Mouse (Mus musculus) neutrophil, adult 5-6 weeks (primary cell): ENCODE measurements around the gene Olfr17. TPM values are rescaled to one million over a fixed set of nuclear protein-coding genes. Genes with fewer than 3 reads are reported as not detected.
"Not testable (repeated sequence)": the region's sequence is repeated elsewhere in the genome, so short reads cannot be mapped to it uniquely, and the experiment has no call there.

Experiments used
- ATAC-seq: fragments of 151-379, 151-347 bp; 2 replicates; pipeline ENCODE4 v1.8.0; 2017; ENCODE audit warnings: mild to moderate bottlenecking, moderate TSS enrichment; ENCODE audit not compliant: insufficient number of reproducible peaks, poor library complexity, low FRiP score, severe bottlenecking; ENCODE audit errors: extremely low read depth
- total RNA-seq: library from RNA; stranded (forward); fragments of 200-1000 nt; gene quantifications from 2 replicates; pipeline ENCODE4 v1.2.3, GENCODE M21; 2017

Gene Olfr17
- total RNA-seq = not detected in 2 replicates

- ATAC-seq = no peak
Observed at GRCm38 (mm10) chr7:107092920-107093319, at the start of gene Olfr17. TSS of gene Olfr17 (plus strand) at chr7:107093220.

DNA sequence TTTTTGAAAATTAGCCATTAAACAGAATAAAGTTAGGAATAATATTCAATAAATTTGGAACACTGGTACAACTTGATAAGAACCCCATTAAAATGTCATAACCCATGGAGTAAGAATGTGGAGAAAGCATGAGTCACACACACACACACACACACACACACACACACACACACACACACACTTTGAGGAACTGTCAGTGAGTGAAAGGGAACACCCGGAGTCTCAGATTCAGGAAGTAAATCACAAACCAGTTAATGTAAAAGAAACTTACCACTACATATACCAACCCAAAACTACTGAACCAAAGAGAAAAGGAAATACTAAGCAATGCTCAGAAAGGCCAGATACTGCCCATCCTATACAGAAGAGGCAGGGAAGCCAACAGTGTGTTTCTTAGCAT is 48.6 kb upstream of the Olfr17 start:
- ATAC-seq = no peak

DNA sequence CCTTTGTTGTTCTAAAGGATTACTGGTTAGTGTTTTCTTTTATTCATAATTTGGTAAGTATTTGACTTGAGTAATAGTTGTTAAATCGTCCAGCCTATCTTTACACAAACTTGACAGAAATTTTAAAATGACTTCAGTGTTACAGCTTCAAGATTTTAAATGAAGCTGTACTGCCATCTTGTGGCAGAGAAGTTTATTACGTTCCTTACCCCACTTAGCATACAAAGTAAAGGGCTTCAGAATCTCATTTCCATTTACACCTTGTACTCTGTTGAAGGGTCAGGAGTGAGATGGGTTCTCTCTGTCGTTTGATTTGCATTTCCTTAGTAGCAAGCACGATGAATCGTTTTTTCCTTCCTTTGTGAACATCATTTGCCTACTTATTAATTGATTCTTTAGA is 47.2 kb upstream of the Olfr17 start:
- peak; percentile 64; the same call in 1 of the 2 replicates for ATAC-seq

DNA sequence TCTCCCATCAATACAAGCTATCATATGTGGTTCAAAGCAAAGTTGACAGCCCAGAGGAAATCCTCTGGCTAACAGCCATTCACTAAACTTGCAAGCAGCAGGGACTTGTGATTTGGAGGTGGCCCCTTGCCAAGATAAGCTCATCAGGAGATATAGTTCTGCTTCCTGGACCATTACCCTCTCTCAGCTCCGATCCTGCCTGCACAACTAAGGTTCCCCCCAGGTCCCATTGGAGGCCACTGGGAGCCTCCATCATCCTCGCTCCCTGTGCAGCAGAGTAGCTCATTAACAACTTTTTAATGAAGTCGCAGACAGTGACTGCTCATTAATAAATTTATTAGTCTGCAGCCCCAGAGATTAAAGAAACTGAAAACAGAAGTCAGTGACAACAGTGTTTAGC is 45.4 kb upstream of the Olfr17 start:
- ATAC-seq = no peak

DNA sequence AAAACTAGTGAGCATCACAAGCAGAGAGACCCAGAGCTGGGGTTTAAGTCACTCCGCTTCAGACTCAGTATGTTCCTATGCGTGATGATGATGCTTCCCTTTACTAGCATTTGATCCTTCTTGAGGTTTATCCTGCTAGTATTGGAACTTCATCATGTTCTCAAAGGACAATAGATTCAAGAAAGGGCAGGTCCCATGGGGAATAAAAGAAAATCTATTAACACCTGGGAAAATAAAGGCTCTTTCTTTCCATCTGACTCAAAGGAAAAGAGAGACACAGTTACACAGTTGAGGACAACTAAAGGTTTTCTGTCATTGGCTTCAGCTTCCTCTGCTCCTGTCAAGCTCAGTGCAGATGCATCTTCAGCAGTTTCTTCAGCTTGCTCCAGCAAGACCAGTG is 22.3 kb upstream of the Olfr17 start, which contains the start of gene Olfr714:
Olfr714 (plus strand) TSS at position 301 of the 400 bp plus-strand sequence.
- no peak for ATAC-seq

- ATAC-seq = not testable (repeated sequence)
Observed at GRCm38 (mm10) chr7:107110269-107110668, 17.2 kb downstream of the Olfr17 start, which contains the start of gene Olfr715b. TSS of gene Olfr715b (minus strand) at chr7:107110369.

GRCm38 (mm10) chr7:107130983-107131382 is 38.0 kb downstream of the Olfr17 start, which contains the start of gene Olfr715:
TSS of gene Olfr715 (minus strand) at chr7:107131083.
- ATAC-seq = not testable (repeated sequence)

DNA sequence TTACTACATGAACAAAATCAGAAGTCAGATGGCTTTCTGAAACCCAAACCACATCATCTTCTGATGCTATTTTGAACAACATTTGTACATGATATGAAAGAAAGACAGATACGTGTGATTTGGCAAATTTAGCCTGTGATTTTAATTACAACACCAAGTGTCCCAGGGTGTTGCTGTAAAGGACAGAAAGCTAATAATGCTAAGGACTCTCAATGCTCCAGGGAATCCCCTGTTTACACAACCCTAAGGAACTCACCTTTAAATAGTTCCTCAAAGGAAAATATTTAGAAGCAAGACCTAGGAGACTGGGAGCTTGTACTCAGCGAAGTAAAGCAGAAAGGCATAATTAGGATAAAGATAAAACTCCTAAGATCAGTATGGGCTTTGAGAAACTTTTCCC is 45.0 kb downstream of the Olfr17 start, which contains the start of gene Olfr716:
Olfr716 (plus strand) TSS at position 301 of the 400 bp plus-strand sequence.
- ATAC-seq = not testable (repeated sequence)

Other genes starting within 250 kb of the Olfr17 start
- not detected in 2 replicates for gene Olfr703, start 249.9 kb upstream of the Olfr17 start, total RNA-seq
- gene Olfr704, start 230.0 kb upstream of the Olfr17 start, total RNA-seq = not detected in 2 replicates
- not detected in 2 replicates for gene Olfr705, start 216.3 kb upstream of the Olfr17 start, total RNA-seq
- not detected in 2 replicates for gene Olfr706, start 205.1 kb upstream of the Olfr17 start, total RNA-seq
- not detected in 2 replicates for gene Olfr707, start 192.0 kb upstream of the Olfr17 start, total RNA-seq
- gene Olfr1532-ps1, start 185.2 kb upstream of the Olfr17 start, total RNA-seq = not detected in 2 replicates
- gene Olfr709-ps1, start 161.0 kb upstream of the Olfr17 start, total RNA-seq = not detected in 2 replicates
- not detected in 2 replicates for gene Olfr710, start 144.9 kb upstream of the Olfr17 start, total RNA-seq
- under 0.01 and 0.12 TPM in 2 replicates for gene Olfr6, start 129.3 kb upstream of the Olfr17 start, total RNA-seq
- 0.23 TPM in 1 of 2 replicates, not detected in the other for gene Olfr711, start 117.8 kb upstream of the Olfr17 start, total RNA-seq
- not detected in 2 replicates for gene Olfr2, start 87.1 kb upstream of the Olfr17 start, total RNA-seq
- 0.23 TPM in 1 of 2 replicates, not detected in the other for gene Olfr713, start 62.0 kb upstream of the Olfr17 start, total RNA-seq
- gene Olfr714, start 22.2 kb upstream of the Olfr17 start, total RNA-seq = 0.12 TPM in 1 of 2 replicates, not detected in the other
- gene Olfr715b, start 17.1 kb downstream of the Olfr17 start, total RNA-seq = not detected in 2 replicates
- not detected in 2 replicates for gene Olfr715, start 37.9 kb downstream of the Olfr17 start, total RNA-seq
- 0.74 TPM in 1 of 2 replicates, not detected in the other for gene Olfr716, start 45.1 kb downstream of the Olfr17 start, total RNA-seq
- gene Nlrp14, start 73.8 kb downstream of the Olfr17 start, total RNA-seq = not detected in 2 replicates
- not detected in 2 replicates for gene Rbmxl2, start 116.2 kb downstream of the Olfr17 start, total RNA-seq